Mouse (Mus musculus) gastrocnemius, adult 18-20 months (tissue): Measurements from ENCODE around the gene Shisa5. TPM values are rescaled to one million over a fixed set of nuclear protein-coding genes. Genes with fewer than 3 reads are reported as not detected.
A peak's percentile ranks its signal among the peaks of the same experiment; 100 is the strongest.

Experiments used
- DNase-seq: peaks from one replicate; pipeline ENCODE4 v3.0.0; 2021; ENCODE audit warnings: low spot score
- long read RNA-seq, 2 experiments: library from polyadenylated mRNA; stranded (forward); transcript quantifications; one replicate each; pipeline ENCODE4 v2.0.0; 2021
- total RNA-seq, 2 experiments: library from RNA; stranded (reverse); gene quantifications; 2 replicates each; pipeline ENCODE4 v1.2.3; 2021

Gene Shisa5
- total RNA-seq = 10 to 100 TPM in 1 of 2 experiments, 1 to 10 TPM in 1; 9.8 to 15.5 TPM
- long read RNA-seq, experiment 1, transcript Shisa5-201 (6 exons, 1,834 nt) = major isoform, 7 of 11 reads
- long read RNA-seq, experiment 1, partial matches to known transcripts = 1 of 11 reads
- long read RNA-seq, experiment 1, other reads (novel, unspliced or antisense) = 0 of 11 reads
- long read RNA-seq, experiment 2, transcript Shisa5-201 (6 exons, 1,834 nt) = major isoform, 9 of 13 reads
- long read RNA-seq, experiment 2, partial matches to known transcripts = 1 of 13 reads
- long read RNA-seq, experiment 2, other reads (novel, unspliced or antisense) = 2 of 13 reads

GRCm38 (mm10) chr9:109038086-109038895 lies at the start of gene Shisa5:
Gene Shisa5, plus strand, starts transcription at chr9:109038565.
- peak; percentile 84 for DNase-seq

- peak; percentile 51 for DNase-seq
Measured at GRCm38 (mm10) chr9:108989802-108990461, 48.4 kb upstream of the Shisa5 start.

DNA sequence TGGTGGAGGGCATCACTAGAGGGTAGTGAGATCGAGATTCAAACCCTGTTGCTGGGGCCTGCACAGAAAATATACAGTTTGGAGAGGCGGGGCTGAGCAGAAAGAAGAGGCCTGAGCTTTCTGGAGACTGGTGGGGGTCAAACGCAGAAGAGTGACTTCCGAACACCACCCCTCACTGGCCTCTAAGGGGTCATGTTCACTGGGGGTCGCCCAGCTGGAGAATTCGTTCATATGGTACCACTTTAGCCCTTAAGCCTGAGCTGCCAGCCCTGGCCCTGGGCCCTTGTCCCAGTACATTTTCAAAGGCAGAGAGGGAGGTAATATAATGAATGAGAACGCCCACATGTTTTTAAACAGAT lies 47.9 kb upstream of the Shisa5 start:
- peak; percentile 14 for DNase-seq

DNA sequence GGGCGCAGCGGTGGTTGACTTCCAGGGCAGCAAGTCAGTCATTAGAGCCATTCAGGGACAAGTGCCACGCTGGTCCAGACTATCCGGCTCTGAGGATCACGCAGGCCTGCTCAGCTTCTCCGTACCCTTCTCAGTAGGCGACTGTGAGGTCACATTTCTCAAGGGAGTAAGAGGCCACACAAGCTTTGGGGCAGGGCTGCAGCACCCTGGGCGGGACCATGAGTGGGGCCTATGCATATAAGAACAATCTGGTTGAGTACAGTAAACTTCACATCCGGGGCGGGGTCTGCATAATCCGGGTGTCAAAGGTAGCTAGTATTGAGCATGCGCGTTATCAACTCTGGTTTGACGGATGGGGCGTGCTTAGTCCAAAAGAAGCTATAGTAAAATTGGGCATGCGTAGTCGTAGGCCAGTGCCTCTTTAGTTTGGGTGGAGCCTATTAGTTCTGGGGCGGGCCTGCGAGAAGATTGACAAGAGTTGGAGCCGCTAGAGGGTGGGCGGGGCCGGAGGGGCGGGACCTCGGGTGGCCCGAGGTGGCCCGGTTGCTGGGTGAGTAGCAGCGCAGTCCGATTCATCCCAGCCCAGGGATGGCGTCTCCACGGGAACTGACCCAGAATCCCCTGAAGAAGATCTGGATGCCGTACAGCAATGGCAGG lies 46.8 kb upstream of the Shisa5 start, which contains the start of gene Pfkfb4:
Gene Pfkfb4 (plus strand): TSS at position 351 of the 657 bp plus-strand sequence.
- DNase-seq = peak; percentile 98

- DNase-seq = no peak
Measured at GRCm38 (mm10) chr9:108992085-108992469, 46.3 kb upstream of the Shisa5 start.

- DNase-seq = no peak
Measured at GRCm38 (mm10) chr9:108992620-108993361, 45.6 kb upstream of the Shisa5 start.

GRCm38 (mm10) chr9:108996411-108996810 lies 42.0 kb upstream of the Shisa5 start:
- DNase-seq = no peak

- no peak for DNase-seq
Measured at GRCm38 (mm10) chr9:108998287-108999166, 39.8 kb upstream of the Shisa5 start.

- DNase-seq = no peak
Measured at GRCm38 (mm10) chr9:108999167-108999526, 39.2 kb upstream of the Shisa5 start.

DNA sequence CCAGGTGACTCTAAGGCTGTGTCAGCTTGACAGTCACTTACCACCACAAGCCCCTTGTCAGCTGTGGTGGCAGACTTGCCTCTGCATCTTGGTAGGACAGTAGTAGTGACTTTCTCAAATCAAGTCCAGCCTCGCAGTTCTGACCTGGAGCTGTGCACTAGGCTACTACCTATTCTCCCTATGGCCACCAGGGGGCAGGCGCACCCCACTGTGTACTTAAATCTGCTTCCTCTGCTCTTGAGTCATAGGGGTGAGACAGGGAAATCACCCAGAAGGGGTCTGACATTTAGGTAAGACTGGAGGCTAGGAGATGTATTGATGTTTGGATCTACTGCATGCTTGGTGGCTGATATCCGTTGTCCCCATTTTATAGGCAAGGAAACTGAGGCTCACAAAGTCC lies 37.6 kb upstream of the Shisa5 start:
- DNase-seq = peak; percentile 64

DNA sequence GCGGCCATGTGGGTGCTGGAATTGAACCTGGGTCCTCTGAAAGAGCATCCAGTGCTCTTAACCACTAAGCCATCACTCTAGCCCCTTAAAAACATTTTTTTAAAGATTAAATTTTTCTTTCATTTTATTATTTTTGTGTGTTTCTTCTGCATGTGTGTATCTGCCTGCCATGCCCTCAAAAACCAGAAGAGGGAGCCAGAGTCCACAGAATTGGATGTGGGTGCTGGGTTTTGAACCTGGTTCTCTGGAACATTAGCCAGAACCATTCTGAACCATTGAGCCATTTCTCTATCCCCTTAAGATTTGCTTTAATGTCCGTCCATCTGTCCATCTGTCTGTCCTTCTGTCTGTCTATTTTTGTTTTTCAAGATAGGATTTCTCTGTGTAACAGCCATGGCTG lies 35.2 kb upstream of the Shisa5 start:
- DNase-seq = peak; percentile 57

- DNase-seq = peak; percentile 49
Measured at GRCm38 (mm10) chr9:109007025-109007780, 31.2 kb upstream of the Shisa5 start.

GRCm38 (mm10) chr9:109008081-109008480 lies 30.3 kb upstream of the Shisa5 start:
- DNase-seq = peak; percentile 24

DNA sequence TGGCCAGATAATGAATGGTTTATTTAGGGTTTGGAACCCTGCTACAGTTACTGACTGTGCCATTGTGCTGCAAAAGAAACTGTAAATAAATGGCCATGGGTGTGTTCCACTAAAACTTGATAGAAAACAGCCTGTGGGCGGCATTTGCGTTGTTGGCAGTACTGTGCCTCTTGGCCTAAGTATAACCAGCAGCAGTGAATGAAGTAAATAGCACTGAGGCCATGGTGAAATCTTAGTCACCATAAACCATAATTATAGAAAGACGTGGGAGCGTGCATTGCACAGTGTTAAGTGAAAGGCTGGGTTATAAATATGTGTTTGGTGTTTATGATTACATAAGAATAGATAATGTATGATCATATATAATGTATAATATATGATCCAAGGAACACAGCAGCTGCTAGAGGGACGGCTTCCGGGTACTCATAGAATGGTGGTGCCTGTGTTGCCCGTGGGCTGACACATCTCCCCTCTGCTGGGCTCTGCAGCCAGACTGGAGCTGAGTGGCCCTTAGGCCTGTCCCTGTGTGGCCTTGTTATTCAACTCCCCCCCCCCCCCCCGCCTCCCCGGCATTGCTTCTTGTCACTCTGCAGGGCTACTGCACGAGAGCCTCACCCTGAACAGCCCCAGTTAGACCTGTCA lies 29.2 kb upstream of the Shisa5 start:
- peak; percentile 48 for DNase-seq

- peak; percentile 87 for DNase-seq
Measured at GRCm38 (mm10) chr9:109009636-109010315, 28.6 kb upstream of the Shisa5 start.

DNA sequence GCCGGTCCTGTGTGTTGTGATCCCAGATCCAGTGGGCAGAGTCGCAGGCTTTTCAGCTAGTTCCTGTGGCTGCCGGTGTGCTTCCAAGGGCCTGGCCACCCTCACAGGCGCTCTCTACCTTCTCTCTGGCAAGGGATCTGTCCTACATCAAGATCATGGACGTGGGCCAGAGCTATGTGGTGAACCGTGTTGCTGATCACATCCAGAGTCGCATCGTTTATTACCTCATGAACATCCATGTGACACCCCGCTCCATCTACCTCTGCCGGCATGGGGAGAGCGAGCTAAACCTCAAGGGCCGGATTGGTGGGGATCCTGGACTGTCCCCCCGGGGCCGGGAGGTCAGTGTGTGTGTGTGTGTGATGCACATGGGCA lies 28.1 kb upstream of the Shisa5 start:
- peak; percentile 67 for DNase-seq

DNA sequence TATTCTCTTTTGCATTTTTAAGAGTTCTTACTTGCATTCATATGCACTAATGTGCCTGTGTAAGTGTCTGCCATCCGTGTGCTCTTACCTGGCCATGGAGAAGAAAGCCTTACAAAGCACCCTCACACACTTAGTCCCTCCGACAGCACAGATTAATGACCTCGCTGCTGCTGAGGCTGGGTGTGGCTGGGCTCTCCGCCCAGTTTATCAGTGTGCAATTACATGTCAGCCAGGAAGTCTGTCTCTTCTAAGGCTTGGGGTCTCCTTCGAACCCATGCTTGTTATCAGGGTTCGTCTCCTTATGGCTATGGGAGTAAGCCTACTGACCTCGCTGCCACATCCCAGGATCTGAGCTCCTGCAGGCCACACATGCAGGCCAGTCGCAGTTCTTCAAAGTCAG lies 23.0 kb upstream of the Shisa5 start:
- DNase-seq = no peak

GRCm38 (mm10) chr9:109016973-109017604 lies 21.3 kb upstream of the Shisa5 start:
- DNase-seq = no peak
